Mouse (Mus musculus): Measurements from ENCODE around the gene 4930550C14Rik. TPM values are rescaled to one million over a fixed set of nuclear protein-coding genes. Genes with fewer than 3 reads are reported as not detected.

4930550C14Rik gene
- polyA plus RNA-seq, 1 experiment from 2014 or later: 0.40 TPM

DNA sequence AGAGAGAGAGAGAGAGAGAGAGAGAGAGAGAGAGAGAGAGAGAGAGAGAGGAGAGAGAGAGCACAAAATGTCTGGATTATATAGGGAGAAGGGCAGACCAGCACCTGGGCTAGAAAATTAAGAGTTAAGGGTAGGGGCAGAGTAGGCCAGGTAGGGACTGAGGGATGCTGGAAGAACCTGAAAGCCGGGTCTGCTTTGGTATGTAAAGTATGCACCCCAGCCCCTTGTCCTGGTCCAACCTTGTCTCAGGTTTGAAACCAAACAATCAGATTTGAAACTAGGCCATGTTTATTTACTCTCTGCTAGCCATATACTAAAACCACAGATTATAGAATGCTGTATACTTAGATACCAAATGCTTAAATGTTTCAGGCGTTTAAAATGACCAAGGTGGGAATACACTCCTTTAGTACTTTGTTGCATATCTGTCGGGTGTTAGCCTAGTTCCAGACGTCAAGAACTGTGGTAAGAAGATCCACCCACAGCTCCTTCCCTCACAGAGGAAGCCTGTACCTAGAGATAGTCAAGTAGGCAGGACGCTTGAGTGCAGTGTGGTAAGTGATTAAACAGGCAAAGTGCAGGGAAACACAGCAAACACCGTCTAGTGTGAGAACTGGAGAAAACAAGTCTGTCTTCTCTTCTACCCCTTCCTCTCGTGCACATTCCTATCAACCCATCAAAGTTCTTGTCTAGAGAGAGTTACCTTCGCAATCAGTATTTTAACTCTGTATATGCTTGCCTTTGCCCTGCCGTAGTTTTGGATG lies 20.2 kb downstream of the 4930550C14Rik start:
- peaks cover 2% of the 10 kb centered on the region; the same call in 1 of the 2 replicates for H3K4me1 ChIP-seq (ENCODE audit: control insufficient read depth, low read depth, low read length)
- no peak overlapping the region; the same call in 1 of the 2 replicates for H3K4me3 ChIP-seq (ENCODE audit: low read depth, low read length)
- H3K9ac ChIP-seq (ENCODE audit: low read depth, low read length): no peak overlapping the region; the same call in 1 of the 2 replicates
- H3K27ac ChIP-seq (ENCODE audit: low read length): peak overlapping the region; percentile 75
- peak; percentile 97 for ATAC-seq (ENCODE audit: low read depth)
- no peaks in the 10 kb centered on the region for H3K36me3 ChIP-seq (ENCODE audit: control insufficient read depth, insufficient read depth)
- H3K9me3 ChIP-seq (replicated peaks; ENCODE audit: control insufficient read depth, low read length): no peaks in the 10 kb centered on the region
- 8% methylated on average over 9 of the region's 9 CpGs for WGBS (ENCODE audit: insufficient replicate concordance)
- no peaks in the 10 kb centered on the region for H3K27me3 ChIP-seq (ENCODE audit: control insufficient read depth, insufficient read depth, low read depth, low read length)
- peak overlapping the region; percentile 40 for H3K4me2 ChIP-seq (ENCODE audit: low read depth, low read length)

DNA sequence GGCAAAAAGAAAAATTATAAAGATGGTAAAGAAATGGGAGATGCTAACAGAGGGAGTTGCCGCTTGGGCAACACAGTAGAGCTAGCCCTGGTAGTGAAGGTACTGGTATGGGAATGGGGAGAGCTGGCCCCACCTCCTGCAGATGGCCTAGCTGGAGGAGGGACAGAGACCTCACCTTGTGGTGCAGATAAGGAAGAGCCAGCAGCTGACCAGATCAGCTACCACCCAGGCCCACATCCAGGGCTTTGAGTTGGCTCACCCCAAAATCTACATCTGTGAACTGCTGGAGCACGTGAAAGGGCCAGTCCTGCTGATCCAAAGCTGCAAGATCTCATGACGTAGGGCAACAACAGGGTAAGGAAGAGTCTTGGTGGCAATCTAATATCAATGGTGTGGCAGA lies 24.6 kb downstream of the 4930550C14Rik start:
- H3K4me1 ChIP-seq (ENCODE audit: control insufficient read depth, low read depth, low read length): peaks cover 2% of the 10 kb centered on the region; the same call in 1 of the 2 replicates
- peak; percentile 39; the same call in 1 of the 2 replicates for ATAC-seq (ENCODE audit: low read depth)
- H3K27me3 ChIP-seq (ENCODE audit: control insufficient read depth, insufficient read depth, low read depth, low read length): no peaks in the 10 kb centered on the region
- H3K4me2 ChIP-seq (ENCODE audit: low read depth, low read length): no peak overlapping the region
- no peak overlapping the region for H3K27ac ChIP-seq (ENCODE audit: low read length)
- H3K9ac ChIP-seq (ENCODE audit: low read depth, low read length): no peak overlapping the region
- no peaks in the 10 kb centered on the region for H3K36me3 ChIP-seq (ENCODE audit: control insufficient read depth, insufficient read depth)
- WGBS (ENCODE audit: insufficient replicate concordance): 61% methylated on average over 3 of the region's 3 CpGs
- no peak overlapping the region for H3K4me3 ChIP-seq (ENCODE audit: low read depth, low read length)
- no peaks in the 10 kb centered on the region for H3K9me3 ChIP-seq (replicated peaks; ENCODE audit: control insufficient read depth, low read length)

GRCm38 (mm10) chr9:53427638-53428037 lies 25.5 kb downstream of the 4930550C14Rik start:
- 45% methylated on average over 3 of the region's 3 CpGs for WGBS (ENCODE audit: insufficient replicate concordance)
- no peak for ATAC-seq (ENCODE audit: low read depth)
- no peak overlapping the region for H3K27ac ChIP-seq (ENCODE audit: low read length)
- H3K9ac ChIP-seq (ENCODE audit: low read depth, low read length): no peak overlapping the region
- H3K36me3 ChIP-seq (ENCODE audit: control insufficient read depth, insufficient read depth): no peaks in the 10 kb centered on the region
- H3K4me2 ChIP-seq (ENCODE audit: low read depth, low read length): no peak overlapping the region
- H3K9me3 ChIP-seq (replicated peaks; ENCODE audit: control insufficient read depth, low read length): no peaks in the 10 kb centered on the region
- H3K27me3 ChIP-seq (ENCODE audit: control insufficient read depth, insufficient read depth, low read depth, low read length): no peaks in the 10 kb centered on the region
- H3K4me3 ChIP-seq (ENCODE audit: low read depth, low read length): no peak overlapping the region
- peaks cover 2% of the 10 kb centered on the region; the same call in 1 of the 2 replicates for H3K4me1 ChIP-seq (ENCODE audit: control insufficient read depth, low read depth, low read length)

- H3K4me1 ChIP-seq (ENCODE audit: control insufficient read depth, low read depth, low read length): no peaks in the 10 kb centered on the region
- 68% methylated on average over 14 of the region's 14 CpGs for WGBS (ENCODE audit: insufficient replicate concordance)
- H3K27ac ChIP-seq (ENCODE audit: low read length): no peak overlapping the region
- no peak overlapping the region for H3K4me2 ChIP-seq (ENCODE audit: low read depth, low read length)
- no peaks in the 10 kb centered on the region for H3K36me3 ChIP-seq (ENCODE audit: control insufficient read depth, insufficient read depth)
- ATAC-seq (ENCODE audit: low read depth): no peak
- no peaks in the 10 kb centered on the region for H3K9me3 ChIP-seq (replicated peaks; ENCODE audit: control insufficient read depth, low read length)
- no peak overlapping the region for H3K9ac ChIP-seq (ENCODE audit: low read depth, low read length)
- no peaks in the 10 kb centered on the region for H3K27me3 ChIP-seq (ENCODE audit: control insufficient read depth, insufficient read depth, low read depth, low read length)
- H3K4me3 ChIP-seq (ENCODE audit: low read depth, low read length): no peak overlapping the region
These were observed 33.9 kb downstream of the 4930550C14Rik start for GRCm38 (mm10) chr9:53435830-53436570.

GRCm38 (mm10) chr9:53450609-53451008 lies 48.5 kb downstream of the 4930550C14Rik start:
- H3K4me2 ChIP-seq (ENCODE audit: low read depth, low read length): no peak overlapping the region
- H3K9me3 ChIP-seq (replicated peaks; ENCODE audit: control insufficient read depth, low read length): no peaks in the 10 kb centered on the region
- H3K4me1 ChIP-seq (ENCODE audit: control insufficient read depth, low read depth, low read length): no peaks in the 10 kb centered on the region
- WGBS (ENCODE audit: insufficient replicate concordance): 75% methylated on average over 1 of the region's 1 CpGs
- peaks cover 2% of the 10 kb centered on the region; the same call in 1 of the 2 replicates for H3K36me3 ChIP-seq (ENCODE audit: control insufficient read depth, insufficient read depth)
- no peak for ATAC-seq (ENCODE audit: low read depth)
- H3K9ac ChIP-seq (ENCODE audit: low read depth, low read length): no peak overlapping the region
- H3K27ac ChIP-seq (ENCODE audit: low read length): no peak overlapping the region
- no peaks in the 10 kb centered on the region for H3K27me3 ChIP-seq (ENCODE audit: control insufficient read depth, insufficient read depth, low read depth, low read length)
- H3K4me3 ChIP-seq (ENCODE audit: low read depth, low read length): no peak overlapping the region

DNA sequence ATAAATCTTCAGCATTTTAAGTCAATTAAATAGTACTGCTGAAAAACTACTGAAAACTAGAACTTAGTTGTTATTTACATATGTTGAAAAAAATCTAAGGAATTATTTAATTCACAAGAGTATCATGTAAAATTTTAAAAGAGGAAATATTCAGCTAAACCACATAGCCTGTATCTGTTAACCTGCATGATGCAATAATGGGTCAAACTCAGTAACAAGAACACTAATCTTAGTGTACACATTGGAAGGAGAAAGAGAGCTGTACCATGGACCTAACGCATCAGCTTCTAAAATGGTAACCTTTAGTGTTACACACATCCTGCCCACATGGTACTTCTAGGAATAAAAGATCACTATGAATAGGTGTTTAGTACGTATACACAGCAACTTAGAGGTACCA lies 49.9 kb downstream of the 4930550C14Rik start:
- Histone ChIP-seq H3K4me1 (ENCODE audit: control insufficient read depth, low read depth, low read length) (no peaks in the 10 kb centered on the region), H3K4me2 (ENCODE audit: low read depth, low read length) (no peak overlapping the region), H3K9ac (ENCODE audit: low read depth, low read length) (no peak overlapping the region), H3K36me3 (ENCODE audit: control insufficient read depth, insufficient read depth) (no peaks in the 10 kb centered on the region), H3K27me3 (ENCODE audit: control insufficient read depth, insufficient read depth, low read depth, low read length) (no peaks in the 10 kb centered on the region), H3K27ac (ENCODE audit: low read length) (no peak overlapping the region), H3K4me3 (ENCODE audit: low read depth, low read length) (no peak overlapping the region), H3K9me3 (replicated peaks; ENCODE audit: control insufficient read depth, low read length) (no peaks in the 10 kb centered on the region)
- no peak for ATAC-seq (ENCODE audit: low read depth)
- WGBS (ENCODE audit: insufficient replicate concordance): 81% methylated on average over 2 of the region's 2 CpGs

DNA sequence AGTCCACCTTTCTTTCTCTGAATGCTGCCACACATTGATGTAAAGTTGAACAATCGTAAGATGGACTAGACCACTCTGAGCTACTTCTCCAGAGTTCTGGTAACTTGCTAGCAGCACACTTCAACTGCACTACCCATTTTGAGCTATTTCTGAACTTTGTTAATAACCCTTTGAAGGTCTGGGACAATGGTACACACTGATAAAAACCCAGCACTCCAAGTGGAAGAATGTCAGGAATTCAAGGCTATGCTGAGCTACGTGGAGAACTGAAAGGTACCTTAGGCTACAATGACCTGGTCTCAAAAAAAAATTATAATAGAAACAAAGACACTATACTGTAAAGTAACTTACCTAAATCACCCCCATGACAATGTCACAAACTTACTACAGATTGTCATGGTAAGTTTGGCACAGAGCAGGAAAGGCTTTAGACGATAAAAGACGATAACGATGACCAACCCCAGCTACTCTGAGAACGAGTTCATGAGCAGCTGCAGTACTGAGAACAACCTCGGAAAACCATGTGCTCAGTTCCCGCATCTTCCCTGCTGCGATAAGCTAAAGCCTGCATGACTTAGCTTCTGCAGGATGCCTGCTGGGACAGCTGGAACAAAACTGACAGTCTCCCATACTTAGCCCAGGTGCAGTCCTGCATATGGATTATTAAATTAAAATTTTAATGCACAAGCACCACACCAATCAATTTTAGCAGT lies 70.8 kb downstream of the 4930550C14Rik start:
- ATAC-seq (ENCODE audit: low read depth): no peak
- Histone ChIP-seq H3K9me3 (replicated peaks; ENCODE audit: control insufficient read depth, low read length) (no peaks in the 10 kb centered on the region), H3K4me2 (ENCODE audit: low read depth, low read length) (no peak overlapping the region), H3K27me3 (ENCODE audit: control insufficient read depth, insufficient read depth, low read depth, low read length) (no peaks in the 10 kb centered on the region), H3K4me1 (ENCODE audit: control insufficient read depth, low read depth, low read length) (no peaks in the 10 kb centered on the region), H3K4me3 (ENCODE audit: low read depth, low read length) (no peak overlapping the region), H3K27ac (ENCODE audit: low read length) (no peak overlapping the region), H3K36me3 (ENCODE audit: control insufficient read depth, insufficient read depth) (no peaks in the 10 kb centered on the region), H3K9ac (ENCODE audit: low read depth, low read length) (no peak overlapping the region)
- 74% methylated on average over 9 of the region's 9 CpGs for WGBS (ENCODE audit: insufficient replicate concordance)

Data from liver, embryonic 16.5 days (tissue).